Mouse (Mus musculus) heart, adult 2 months (tissue): ENCODE measurements around the gene Lcn9.

Experiments used
- CTCF ChIP-seq: fragments of 200-600 bp; IDR thresholded peaks from 2 replicates; pipeline ENCODE4 v1.8.1; 2022; ENCODE audit warnings: antibody characterized with exemption, mild to moderate bottlenecking, moderate library complexity
- EP300 ChIP-seq: fragments of 200-500 bp; IDR thresholded peaks from 2 replicates; pipeline ENCODE4 v1.6.1; 2011; ENCODE audit warnings: low read depth, low read length, control low read depth; ENCODE audit not compliant: insufficient read depth
- POLR2A ChIP-seq: fragments of 200-500 bp; IDR thresholded peaks from 2 replicates; pipeline ENCODE4 v1.6.1; 2011; ENCODE audit warnings: mild to moderate bottlenecking, low read depth, low read length, control low read depth; ENCODE audit not compliant: insufficient read depth

DNA sequence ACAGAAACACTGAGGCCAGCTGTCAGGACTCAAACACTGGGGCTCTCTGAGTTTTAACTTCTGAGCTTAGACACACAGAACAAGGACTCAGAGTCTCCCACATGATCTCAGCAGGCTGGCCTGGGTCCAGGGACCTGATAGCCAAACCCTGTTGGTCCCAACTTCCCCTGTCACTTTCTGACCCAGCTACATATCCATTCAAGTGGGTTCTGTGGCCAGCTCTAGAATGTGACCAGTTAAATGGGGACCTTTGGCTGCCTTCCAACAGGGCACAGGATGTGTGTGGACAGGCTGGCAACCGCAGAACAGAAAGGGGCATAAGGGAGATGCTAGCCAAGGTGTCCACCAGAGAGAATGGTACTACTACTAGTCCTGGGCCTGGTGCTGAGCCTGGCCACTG is at the start of gene Lcn9:
- TF ChIP-seq CTCF, result no peak
- TF ChIP-seq EP300, result no peak
- TF ChIP-seq POLR2A, result no peak
